Mouse (Mus musculus): ENCODE data around the gene Mgll. TPM values are rescaled to one million over a fixed set of nuclear protein-coding genes. Genes with fewer than 3 reads are reported as not detected.

Gene Mgll
- total RNA-seq, 2 experiments from 2014 or later: 185 to 189 TPM

- intact Hi-C loops (cut with DNase I): loop anchor here (2.0 kb wide), 1 partner anchor 14 kb away; no protein-coding TSS in a partner anchor
- Histone ChIP-seq H3K4me3 (no peak overlapping the region), H3K27ac (peak overlapping the region; percentile 17; the same call in 1 of the 2 replicates)
- TF ChIP-seq CTCF (IDR thresholded peaks at IDR 0.05): no peak
- DNase-seq (ENCODE audit: extremely low spot score in 1 of 2, low spot score in 2 of 2): no peak
These were observed 70.4 kb downstream of the Mgll start for GRCm38 (mm10) chr6:88794561-88794971.

- TF ChIP-seq CTCF (IDR thresholded peaks at IDR 0.05): no peak
- Histone ChIP-seq H3K4me3 (no peak overlapping the region), H3K27ac (no peak overlapping the region)
- DNase-seq (ENCODE audit: extremely low spot score in 1 of 2, low spot score in 2 of 2): no peak
- intact Hi-C loops (cut with DNase I): no loop called here
These were observed 76.0 kb downstream of the Mgll start for GRCm38 (mm10) chr6:88800191-88800590.

GRCm38 (mm10) chr6:88800735-88801134 is 76.5 kb downstream of the Mgll start:
- TF ChIP-seq CTCF (IDR thresholded peaks at IDR 0.05): no peak
- Histone ChIP-seq H3K4me3 (no peak overlapping the region), H3K27ac (no peak overlapping the region)
- DNase-seq (ENCODE audit: extremely low spot score in 1 of 2, low spot score in 2 of 2): no peak
- intact Hi-C loops (cut with DNase I): no loop called here

GRCm38 (mm10) chr6:88803051-88803450 is 78.8 kb downstream of the Mgll start:
- TF ChIP-seq CTCF (IDR thresholded peaks at IDR 0.05): no peak
- H3K4me3 ChIP-seq: no peak overlapping the region
- intact Hi-C loops (cut with DNase I): no loop called here
- H3K27ac ChIP-seq: no peak overlapping the region
- no peak for DNase-seq (ENCODE audit: extremely low spot score in 1 of 2, low spot score in 2 of 2)

GRCm38 (mm10) chr6:88803957-88804695 is 79.9 kb downstream of the Mgll start:
- intact Hi-C loops (cut with DNase I): no loop called here
- Histone ChIP-seq H3K4me3 (no peak overlapping the region), H3K27ac (no peak overlapping the region)
- TF ChIP-seq CTCF (IDR thresholded peaks at IDR 0.05): no peak
- DNase-seq (ENCODE audit: extremely low spot score in 1 of 2, low spot score in 2 of 2): no peak

- no peak overlapping the region for H3K27ac ChIP-seq
- intact Hi-C loops (cut with DNase I): no loop called here
- no peak for DNase-seq (ENCODE audit: extremely low spot score in 1 of 2, low spot score in 2 of 2)
- no peak overlapping the region for H3K4me3 ChIP-seq
- no peak for TF ChIP-seq CTCF (IDR thresholded peaks at IDR 0.05)
These were observed 80.9 kb downstream of the Mgll start for GRCm38 (mm10) chr6:88804966-88805577.

- no peak for TF ChIP-seq CTCF (IDR thresholded peaks at IDR 0.05)
- peak overlapping the region; percentile 81 for H3K27ac ChIP-seq
- DNase-seq (ENCODE audit: extremely low spot score in 1 of 2, low spot score in 2 of 2): no peak
- intact Hi-C loops (cut with DNase I): loop anchor here (2.0 to 5.0 kb wide), 2 partner anchors 15 to 82 kb away; no protein-coding TSS in a partner anchor
- H3K4me3 ChIP-seq: no peak overlapping the region
These were observed 85.2 kb downstream of the Mgll start for GRCm38 (mm10) chr6:88809091-88810037.

GRCm38 (mm10) chr6:88810291-88810690 is 86.1 kb downstream of the Mgll start:
- no peak for TF ChIP-seq CTCF (IDR thresholded peaks at IDR 0.05)
- Histone ChIP-seq H3K4me3 (no peak overlapping the region), H3K27ac (peak overlapping the region; percentile 81)
- DNase-seq (ENCODE audit: extremely low spot score in 1 of 2, low spot score in 2 of 2): no peak
- intact Hi-C loops (cut with DNase I): loop anchor here (5.0 kb wide), 1 partner anchor 83 kb away; no protein-coding TSS in a partner anchor

- no peak for TF ChIP-seq CTCF (IDR thresholded peaks at IDR 0.05)
- intact Hi-C loops (cut with DNase I): loop anchor here (5.0 kb wide), 1 partner anchor 84 kb away; no protein-coding TSS in a partner anchor
- Histone ChIP-seq H3K27ac (peak overlapping the region; percentile 81), H3K4me3 (no peak overlapping the region)
- no peak for DNase-seq (ENCODE audit: extremely low spot score in 1 of 2, low spot score in 2 of 2)
These were observed 87.2 kb downstream of the Mgll start for GRCm38 (mm10) chr6:88811396-88811795.

GRCm38 (mm10) chr6:88811880-88812400 is 87.7 kb downstream of the Mgll start:
- Histone ChIP-seq H3K27ac (peak overlapping the region; percentile 74), H3K4me3 (no peak overlapping the region)
- intact Hi-C loops (cut with DNase I): loop anchor here (5.0 kb wide), 1 partner anchor 85 kb away; no protein-coding TSS in a partner anchor
- TF ChIP-seq CTCF (IDR thresholded peaks at IDR 0.05): no peak
- DNase-seq (ENCODE audit: extremely low spot score in 1 of 2, low spot score in 2 of 2): no peak

- intact Hi-C loops (cut with DNase I): loop anchor here (5.0 kb wide), 1 partner anchor 86 kb away; no protein-coding TSS in a partner anchor
- peak; percentile 86 for TF ChIP-seq CTCF (IDR thresholded peaks at IDR 0.05)
- DNase-seq (ENCODE audit: extremely low spot score in 1 of 2, low spot score in 2 of 2): no peak
- peak overlapping the region; percentile 74; the same call in 1 of the 2 replicates for H3K27ac ChIP-seq
- H3K4me3 ChIP-seq: no peak overlapping the region
These were observed 88.7 kb downstream of the Mgll start for GRCm38 (mm10) chr6:88812886-88813285.

All from left cerebral cortex, adult 2 months (tissue).